Mouse (Mus musculus): ENCODE measurements around the gene H2-DMb1. TPM values are rescaled to one million over a fixed set of nuclear protein-coding genes. Genes with fewer than 3 reads are reported as not detected.

Gene H2-DMb1
- total RNA-seq, 2 experiments from 2014 or later: 1.4 to 1.8 TPM

GRCm38 (mm10) chr17:34123111-34123510 lies 29.8 kb upstream of the H2-DMb1 start:
- no peak for DNase-seq

- DNase-seq: no peak
These were observed 29.4 kb upstream of the H2-DMb1 start for GRCm38 (mm10) chr17:34123518-34123917.

GRCm38 (mm10) chr17:34124649-34125048 lies 28.2 kb upstream of the H2-DMb1 start:
- DNase-seq: no peak

GRCm38 (mm10) chr17:34126826-34127420 lies 25.9 kb upstream of the H2-DMb1 start:
- no peak for DNase-seq

- no peak for DNase-seq
These were observed 25.4 kb upstream of the H2-DMb1 start for GRCm38 (mm10) chr17:34127475-34127874.

GRCm38 (mm10) chr17:34128264-34128937 lies 24.5 kb upstream of the H2-DMb1 start:
- DNase-seq: no peak

- DNase-seq: no peak
These were observed 23.7 kb upstream of the H2-DMb1 start for GRCm38 (mm10) chr17:34128944-34129791.

- no peak for DNase-seq
These were observed 22.6 kb upstream of the H2-DMb1 start for GRCm38 (mm10) chr17:34130073-34130947.

GRCm38 (mm10) chr17:34131911-34132310 lies 21.0 kb upstream of the H2-DMb1 start:
- no peak for DNase-seq

GRCm38 (mm10) chr17:34133289-34133688 lies 19.6 kb upstream of the H2-DMb1 start:
- DNase-seq: no peak

- DNase-seq: no peak
These were observed 18.4 kb upstream of the H2-DMb1 start for GRCm38 (mm10) chr17:34134451-34134850.

- peak; percentile 100 for DNase-seq
These were observed 17.3 kb upstream of the H2-DMb1 start for GRCm38 (mm10) chr17:34135297-34136224.

- no peak for DNase-seq
These were observed 15.3 kb upstream of the H2-DMb1 start for GRCm38 (mm10) chr17:34137601-34138000.

GRCm38 (mm10) chr17:34138655-34139054 lies 14.2 kb upstream of the H2-DMb1 start:
- DNase-seq: no peak

GRCm38 (mm10) chr17:34139416-34139815 lies 13.5 kb upstream of the H2-DMb1 start:
- DNase-seq: no peak

GRCm38 (mm10) chr17:34140240-34140639 lies 12.6 kb upstream of the H2-DMb1 start:
- DNase-seq: no peak

GRCm38 (mm10) chr17:34141448-34141847 lies 11.4 kb upstream of the H2-DMb1 start:
- DNase-seq: no peak

- DNase-seq: no peak
These were observed 10.3 kb upstream of the H2-DMb1 start for GRCm38 (mm10) chr17:34142456-34143010.

- peak; percentile 32 for DNase-seq
These were observed 9.8 kb upstream of the H2-DMb1 start, which contains the start of gene H2-DMb2 for GRCm38 (mm10) chr17:34143033-34143432. H2-DMb2 (plus strand) TSS chr17:34143307.

- DNase-seq: no peak
These were observed 9.4 kb upstream of the H2-DMb1 start for GRCm38 (mm10) chr17:34143461-34143860.
